Mouse (Mus musculus) E14TG2a.4 (cell line): ENCODE measurements at regions not wholly inside any gene's neighbourhood (a gene's known extent, or its start where the extent isn't known, plus 50 kb on each side); places are given as distances from the start of the nearest gene placed in this dataset.

ENCODE experiments used
- H3K27me3 ChIP-seq: 2 replicates; pipeline ENCODE4 v1.6.1; 2014; ENCODE audit warnings: low read length, control low read depth; ENCODE audit not compliant: insufficient read depth
- H3K36me3 ChIP-seq: 2 replicates; pipeline ENCODE4 v1.6.1; 2014; ENCODE audit warnings: low read length, control low read depth; ENCODE audit not compliant: insufficient read depth
- H3K4me1 ChIP-seq: replicated peaks from 2 replicates; pipeline ENCODE4 v1.6.1; 2014; ENCODE audit warnings: low read depth, low read length, control low read depth
- H3K4me3 ChIP-seq: replicated peaks from 2 replicates; pipeline ENCODE4 v1.5.1; 2014; ENCODE audit warnings: mild to moderate bottlenecking, low read length
- H3K9me3 ChIP-seq: 2 replicates; pipeline ENCODE4 v1.6.1; 2014; ENCODE audit warnings: low read length, control low read depth
- CTCF ChIP-seq: conservative IDR thresholded peaks from 2 replicates; pipeline ENCODE4 v1.5.1; 2014; ENCODE audit warnings: low read length
- NANOG ChIP-seq: IDR thresholded peaks from 2 replicates; pipeline ENCODE4 v1.6.1; 2014; ENCODE audit warnings: borderline replicate concordance, low read length, mixed read lengths
- POU5F1 ChIP-seq: IDR thresholded peaks from 2 replicates; pipeline ENCODE4 v1.6.1; 2014; ENCODE audit warnings: low read length, borderline replicate concordance

- no peaks in the 10 kb centered on the region for H3K27me3 ChIP-seq
- no peak overlapping the region for H3K4me3 ChIP-seq
- no peaks in the 10 kb centered on the region for H3K9me3 ChIP-seq
- TF ChIP-seq POU5F1 = no peak
- H3K4me1 ChIP-seq = peaks cover 16% of the 10 kb centered on the region
- H3K36me3 ChIP-seq = no peaks in the 10 kb centered on the region
Observed at GRCm38 (mm10) chr6:94911836-94912235, 205.2 kb upstream of the Kbtbd8 start.

- H3K4me1 ChIP-seq = peaks cover 11% of the 10 kb centered on the region
- TF ChIP-seq NANOG (no peak), POU5F1 (no peak), CTCF (no peak)
- H3K27me3 ChIP-seq = no peaks in the 10 kb centered on the region
- no peaks in the 10 kb centered on the region for H3K36me3 ChIP-seq
- H3K9me3 ChIP-seq = no peaks in the 10 kb centered on the region
- no peak overlapping the region for H3K4me3 ChIP-seq
Observed at GRCm38 (mm10) chr6:94911374-94911773, 205.7 kb upstream of the Kbtbd8 start.

- TF ChIP-seq CTCF = no peak
- TF ChIP-seq NANOG = no peak
- TF ChIP-seq POU5F1 = no peak
- Histone ChIP-seq H3K4me1 (no peaks in the 10 kb centered on the region), H3K9me3 (no peaks in the 10 kb centered on the region)
Observed at GRCm38 (mm10) chr6:94900862-94901261, 200.9 kb upstream of the Lrig1 start.

DNA sequence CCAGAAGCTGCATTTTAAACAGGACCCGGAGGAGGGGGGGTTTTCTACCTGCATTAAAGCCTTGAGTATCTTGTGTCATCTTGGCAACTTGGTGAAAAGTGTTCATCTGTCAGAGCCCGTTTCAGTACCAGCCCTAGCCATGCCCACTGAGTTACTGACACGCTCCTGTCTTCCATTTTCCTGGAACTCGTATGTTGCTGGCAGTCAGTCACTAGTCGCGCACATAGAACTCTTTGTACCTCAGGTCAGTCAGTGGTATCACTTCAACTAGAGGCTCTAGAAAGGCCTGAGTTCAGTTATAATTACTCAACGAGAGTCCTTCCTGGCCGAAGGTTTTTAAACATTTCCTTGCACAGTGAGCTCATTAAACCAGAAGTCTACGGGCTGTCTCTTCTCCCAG, 198.9 kb upstream of the Lrig1 start:
- TF ChIP-seq POU5F1 (no peak), NANOG (no peak), CTCF (no peak)

More at GRCm38 (mm10) chr6:94900862-94901261, 200.9 kb upstream of the Lrig1 start:
- Histone ChIP-seq H3K27me3 (no peaks in the 10 kb centered on the region), H3K36me3 (no peaks in the 10 kb centered on the region), H3K4me3 (no peak overlapping the region)

GRCm38 (mm10) chr6:94890165-94890564, 190.2 kb upstream of the Lrig1 start:
- H3K36me3 ChIP-seq = no peaks in the 10 kb centered on the region
- no peaks in the 10 kb centered on the region for H3K4me1 ChIP-seq
- H3K4me3 ChIP-seq = no peak overlapping the region
- no peaks in the 10 kb centered on the region for H3K9me3 ChIP-seq
- no peaks in the 10 kb centered on the region for H3K27me3 ChIP-seq
- TF ChIP-seq CTCF (no peak), NANOG (no peak), POU5F1 (no peak)

More for the DNA sequence above, 198.9 kb upstream of the Lrig1 start:
- Histone ChIP-seq H3K27me3 (no peaks in the 10 kb centered on the region), H3K9me3 (no peaks in the 10 kb centered on the region), H3K4me1 (no peaks in the 10 kb centered on the region), H3K36me3 (no peaks in the 10 kb centered on the region), H3K4me3 (no peak overlapping the region)

DNA sequence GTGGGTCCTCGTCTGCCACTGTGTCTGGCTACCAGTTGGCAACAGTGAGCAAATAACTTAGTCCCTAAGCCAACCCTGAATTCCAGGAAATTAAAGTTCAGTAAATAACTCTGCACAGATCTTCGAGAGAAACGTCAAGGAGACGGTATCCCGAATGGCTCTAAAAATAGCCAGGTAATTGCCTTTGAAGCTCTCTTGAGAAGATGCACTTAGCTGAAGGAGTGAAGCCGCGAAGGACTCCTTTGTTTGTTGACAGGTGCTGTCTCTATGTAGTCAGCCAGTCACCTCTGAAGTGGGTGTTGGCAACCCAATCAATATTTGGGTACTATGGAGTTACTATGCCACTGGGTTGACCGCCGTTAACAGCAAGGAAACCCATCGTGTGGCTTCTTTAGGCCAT, 189.3 kb upstream of the Lrig1 start:
- H3K36me3 ChIP-seq = no peaks in the 10 kb centered on the region
- no peaks in the 10 kb centered on the region for H3K27me3 ChIP-seq
- TF ChIP-seq CTCF (no peak), NANOG (no peak), POU5F1 (no peak)

DNA sequence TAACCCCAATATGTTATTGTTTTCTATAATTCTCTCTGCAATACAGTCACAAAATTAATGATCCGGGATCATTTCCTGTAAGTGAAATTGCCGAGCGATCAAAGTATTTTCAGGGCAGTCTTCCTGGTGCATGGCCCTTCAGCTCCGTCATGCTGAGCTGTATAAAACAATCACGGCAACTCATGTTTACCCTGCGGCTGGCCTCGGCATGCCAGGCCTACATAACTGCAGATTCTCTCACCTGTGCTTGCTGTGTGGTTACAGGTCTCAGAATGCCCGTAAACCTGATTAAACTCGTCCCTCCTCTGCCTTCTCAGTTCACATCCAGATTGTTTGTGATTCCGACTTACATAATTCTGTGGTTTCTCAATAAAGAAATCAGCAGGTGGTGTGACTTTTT, 181.2 kb upstream of the Lrig1 start:
- no peaks in the 10 kb centered on the region for H3K4me1 ChIP-seq
- H3K27me3 ChIP-seq = peaks cover 5% of the 10 kb centered on the region; the same call in 1 of the 2 replicates
- no peaks in the 10 kb centered on the region for H3K36me3 ChIP-seq
- H3K9me3 ChIP-seq = no peaks in the 10 kb centered on the region
- no peak overlapping the region for H3K4me3 ChIP-seq
- TF ChIP-seq NANOG = no peak
- TF ChIP-seq CTCF = no peak
- TF ChIP-seq POU5F1 = no peak

More for the DNA sequence above, 189.3 kb upstream of the Lrig1 start:
- Histone ChIP-seq H3K4me3 (no peak overlapping the region), H3K9me3 (no peaks in the 10 kb centered on the region), H3K4me1 (no peaks in the 10 kb centered on the region)

- peaks cover 5% of the 10 kb centered on the region; the same call in 1 of the 2 replicates for H3K27me3 ChIP-seq
- no peak overlapping the region for H3K4me3 ChIP-seq
- H3K4me1 ChIP-seq = no peaks in the 10 kb centered on the region
- TF ChIP-seq NANOG = no peak
- no peak for TF ChIP-seq POU5F1
- TF ChIP-seq CTCF = no peak
- no peaks in the 10 kb centered on the region for H3K36me3 ChIP-seq
- no peaks in the 10 kb centered on the region for H3K9me3 ChIP-seq
Observed at GRCm38 (mm10) chr6:94875841-94876240, 175.9 kb upstream of the Lrig1 start.

DNA sequence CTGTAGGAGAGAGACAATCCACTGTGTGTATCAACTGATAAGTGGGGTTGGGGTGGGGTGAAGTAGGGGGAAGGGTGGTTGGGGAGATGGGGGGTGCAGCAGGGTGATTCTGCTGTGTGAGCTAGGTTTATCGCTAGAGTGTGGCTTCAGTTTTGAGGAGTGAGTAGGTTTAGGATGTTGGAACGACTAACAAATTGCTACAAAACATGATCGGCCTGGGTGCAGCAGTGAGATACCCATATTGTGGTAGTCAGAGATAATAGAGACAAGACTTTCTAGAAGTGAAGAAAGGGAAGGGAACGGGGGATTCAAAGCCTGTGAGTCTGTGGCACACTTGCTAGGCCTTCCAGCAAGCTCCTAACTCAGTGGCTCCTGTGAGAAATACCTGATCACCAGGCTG, 175.1 kb upstream of the Lrig1 start:
- H3K9me3 ChIP-seq = no peaks in the 10 kb centered on the region
- TF ChIP-seq NANOG (no peak), POU5F1 (no peak), CTCF (no peak)
- peaks cover 5% of the 10 kb centered on the region; the same call in 1 of the 2 replicates for H3K27me3 ChIP-seq
- H3K4me1 ChIP-seq = no peaks in the 10 kb centered on the region
- H3K4me3 ChIP-seq = no peak overlapping the region
- no peaks in the 10 kb centered on the region for H3K36me3 ChIP-seq
